Mouse (Mus musculus) urinary bladder, postnatal 14 days (tissue): ENCODE data around the gene Rfc2.
"Not testable (repeated sequence)": the region's sequence is repeated elsewhere in the genome, so short reads cannot be mapped to it uniquely, and the experiment has no call there.

Experiments used
- DNase-seq: peaks from one replicate; pipeline ENCODE4 v3.0.0; 2021; ENCODE audit warnings: low spot score

The Rfc2 gene

DNA sequence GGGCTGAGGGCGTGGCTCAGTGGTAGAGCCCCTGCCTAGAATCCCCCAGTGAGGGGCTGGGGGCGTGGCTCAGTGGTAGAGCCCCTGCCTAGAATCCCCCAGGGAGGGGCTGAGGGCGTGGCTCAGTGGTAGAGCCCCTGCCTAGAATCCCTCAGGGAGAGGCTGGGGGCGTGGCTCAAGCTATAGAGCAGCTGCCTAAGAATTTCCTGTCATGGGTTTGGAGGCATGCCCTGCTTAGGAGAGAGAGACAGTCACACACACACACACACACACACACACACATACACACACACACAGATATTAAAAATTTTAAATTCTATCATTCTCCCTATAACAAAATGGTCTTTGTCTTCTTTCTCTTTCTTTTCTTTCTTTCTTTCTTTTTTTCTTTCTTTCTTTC lies 67.8 kb downstream of the Rfc2 start:
- DNase-seq: not testable (repeated sequence)

DNA sequence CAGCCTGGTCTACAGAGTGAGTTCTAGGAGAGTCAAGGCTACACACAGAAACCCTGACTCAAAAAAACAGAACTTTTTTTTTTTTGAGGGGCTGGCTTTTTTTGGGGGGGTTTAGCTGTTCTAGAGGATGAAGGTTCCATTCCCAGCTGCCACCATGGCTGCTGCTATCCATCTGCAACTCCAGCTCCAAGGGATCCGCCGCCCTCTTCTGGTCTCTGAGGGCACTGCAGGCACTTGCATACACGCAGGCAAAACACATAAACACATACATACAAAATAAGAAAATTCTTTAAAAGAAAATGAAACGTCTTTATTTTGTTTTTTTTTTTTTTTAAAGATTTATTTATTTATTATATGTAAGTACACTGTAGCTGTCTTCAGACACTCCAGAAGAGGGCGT lies 69.8 kb downstream of the Rfc2 start:
- DNase-seq: peak; percentile 62
